Mouse (Mus musculus): ENCODE results near the gene Tesc. TPM values are rescaled to one million over a fixed set of nuclear protein-coding genes. Genes with fewer than 3 reads are reported as not detected.

Gene Tesc
- polyA plus RNA-seq, 1 experiment from 2014 or later = 3.3 TPM

DNA sequence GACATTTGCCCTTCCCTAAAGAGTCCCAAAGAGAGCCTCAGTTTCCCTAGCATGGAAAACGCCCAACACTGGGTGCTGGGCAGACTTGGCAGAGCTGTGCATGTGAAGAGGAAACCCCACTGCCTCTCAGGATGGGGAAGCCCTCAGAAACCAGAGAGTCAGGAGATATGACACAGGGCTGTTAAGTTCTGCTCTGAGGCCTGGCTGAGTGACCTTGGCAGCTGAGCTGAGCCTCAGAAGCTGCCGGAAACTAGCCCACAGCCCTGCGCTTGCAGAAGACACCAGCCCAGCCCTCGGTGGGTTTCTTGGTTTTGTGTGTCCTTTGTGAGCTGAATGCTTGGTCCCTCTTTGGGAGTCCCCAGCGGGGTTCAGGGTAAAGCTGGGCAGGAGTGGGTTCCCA lies 21.4 kb downstream of the Tesc start:
- ATAC-seq = no peak

DNA sequence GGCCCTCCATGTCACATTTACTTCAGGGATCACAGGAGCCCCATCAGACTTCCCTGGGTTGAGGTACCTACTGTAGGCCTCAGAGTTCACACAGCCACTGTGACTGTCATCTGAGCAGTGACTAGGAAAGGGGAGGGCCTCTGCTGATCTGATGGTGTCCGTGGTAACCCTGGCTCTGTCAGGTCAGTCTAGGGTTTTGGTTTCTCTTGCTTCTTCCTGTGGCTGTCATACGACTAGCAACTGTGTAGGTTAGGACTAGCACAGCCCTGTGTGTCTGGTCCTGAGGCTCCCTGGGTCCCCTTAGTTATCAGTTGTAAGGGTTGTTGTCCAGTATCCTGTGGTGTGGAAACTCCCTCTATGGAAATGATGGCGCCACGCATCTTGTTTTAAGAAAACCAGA lies 23.2 kb downstream of the Tesc start:
- H3K9me3 ChIP-seq = no peaks in the 10 kb centered on the region
- no peak overlapping the region for H3K9ac ChIP-seq
- no peak overlapping the region for H3K27ac ChIP-seq
- H3K4me3 ChIP-seq (replicated peaks) = no peak overlapping the region
- no peaks in the 10 kb centered on the region for H3K27me3 ChIP-seq (replicated peaks)
- no peak for ATAC-seq
- 82% methylated on average over 4 of the region's 4 CpGs for WGBS
- H3K4me2 ChIP-seq (replicated peaks) = no peak overlapping the region
- H3K4me1 ChIP-seq (replicated peaks) = no peaks in the 10 kb centered on the region
- H3K36me3 ChIP-seq = no peaks in the 10 kb centered on the region

More for the DNA sequence above, 21.4 kb downstream of the Tesc start:
- Histone ChIP-seq H3K4me2 (replicated peaks) (no peak overlapping the region), H3K27ac (no peak overlapping the region), H3K9ac (no peak overlapping the region), H3K36me3 (no peaks in the 10 kb centered on the region), H3K9me3 (no peaks in the 10 kb centered on the region), H3K27me3 (replicated peaks) (no peaks in the 10 kb centered on the region), H3K4me1 (replicated peaks) (no peaks in the 10 kb centered on the region), H3K4me3 (replicated peaks) (no peak overlapping the region)
- 77% methylated on average over 5 of the region's 5 CpGs for WGBS

DNA sequence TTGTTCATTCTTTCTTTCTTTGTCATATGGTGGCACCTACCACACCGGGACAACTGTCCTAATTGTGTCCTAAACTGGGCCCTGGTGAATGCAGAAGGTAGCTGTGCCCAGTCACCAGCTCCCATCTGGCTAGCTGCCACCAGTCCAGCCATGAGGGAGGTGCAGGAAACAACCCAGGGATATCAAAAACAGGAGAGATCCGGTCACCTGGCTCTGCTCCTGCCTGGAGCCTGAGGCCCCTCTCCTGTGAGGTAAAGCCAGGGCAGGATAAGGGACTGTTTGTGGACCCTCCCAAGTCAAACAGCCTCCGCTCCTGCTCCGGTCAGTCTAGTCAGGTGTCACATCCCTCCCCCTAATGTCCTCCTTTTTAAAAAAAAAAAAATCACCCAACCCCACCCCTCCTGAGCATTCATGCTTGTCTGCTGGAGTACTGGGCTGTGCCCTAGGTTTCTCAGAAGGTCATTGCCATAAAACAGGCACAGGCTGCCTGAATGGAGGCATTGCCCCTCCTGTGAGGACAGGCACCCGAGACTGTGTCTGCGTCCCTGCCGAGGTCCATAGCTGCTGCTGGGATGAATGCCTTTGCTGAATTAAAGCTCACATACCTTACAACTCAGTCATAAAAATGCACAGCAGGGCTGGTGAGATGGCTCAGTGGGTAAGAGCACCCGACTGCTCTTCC lies 24.6 kb downstream of the Tesc start:
- Histone ChIP-seq H3K4me1 (replicated peaks) (no peaks in the 10 kb centered on the region), H3K4me3 (replicated peaks) (no peak overlapping the region), H3K4me2 (replicated peaks) (no peak overlapping the region), H3K27ac (no peak overlapping the region), H3K9me3 (no peaks in the 10 kb centered on the region), H3K36me3 (no peaks in the 10 kb centered on the region), H3K27me3 (replicated peaks) (no peaks in the 10 kb centered on the region), H3K9ac (no peak overlapping the region)
- WGBS = 52% methylated on average over 8 of the region's 8 CpGs
- peak; percentile 39; the same call in 1 of the 2 replicates for ATAC-seq

DNA sequence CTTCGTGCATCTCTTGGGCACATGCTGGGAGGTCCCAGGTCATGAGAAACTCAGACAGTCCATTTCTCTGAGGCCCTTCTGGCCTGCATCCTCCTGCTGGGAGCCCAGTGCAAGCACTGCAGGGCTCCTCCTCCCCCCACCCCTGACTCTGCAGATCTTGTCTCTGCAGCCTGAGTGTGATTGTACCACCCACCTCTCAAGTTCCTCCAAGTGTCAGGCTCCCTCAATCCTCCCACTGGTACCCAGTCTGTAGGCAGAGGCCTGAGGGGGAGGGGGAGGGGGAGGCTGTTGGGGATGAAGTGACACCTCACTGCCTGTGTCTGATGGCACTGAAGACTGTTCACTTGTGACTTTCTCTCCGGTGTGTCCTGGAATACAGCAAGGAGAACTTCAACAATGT lies 25.7 kb downstream of the Tesc start:
- H3K4me2 ChIP-seq (replicated peaks) = no peak overlapping the region
- no peaks in the 10 kb centered on the region for H3K4me1 ChIP-seq (replicated peaks)
- H3K36me3 ChIP-seq = no peaks in the 10 kb centered on the region
- WGBS = 84% methylated on average over 2 of the region's 2 CpGs
- no peak overlapping the region for H3K27ac ChIP-seq
- H3K9me3 ChIP-seq = no peaks in the 10 kb centered on the region
- ATAC-seq = no peak
- H3K27me3 ChIP-seq (replicated peaks) = no peaks in the 10 kb centered on the region
- no peak overlapping the region for H3K4me3 ChIP-seq (replicated peaks)
- H3K9ac ChIP-seq = no peak overlapping the region

DNA sequence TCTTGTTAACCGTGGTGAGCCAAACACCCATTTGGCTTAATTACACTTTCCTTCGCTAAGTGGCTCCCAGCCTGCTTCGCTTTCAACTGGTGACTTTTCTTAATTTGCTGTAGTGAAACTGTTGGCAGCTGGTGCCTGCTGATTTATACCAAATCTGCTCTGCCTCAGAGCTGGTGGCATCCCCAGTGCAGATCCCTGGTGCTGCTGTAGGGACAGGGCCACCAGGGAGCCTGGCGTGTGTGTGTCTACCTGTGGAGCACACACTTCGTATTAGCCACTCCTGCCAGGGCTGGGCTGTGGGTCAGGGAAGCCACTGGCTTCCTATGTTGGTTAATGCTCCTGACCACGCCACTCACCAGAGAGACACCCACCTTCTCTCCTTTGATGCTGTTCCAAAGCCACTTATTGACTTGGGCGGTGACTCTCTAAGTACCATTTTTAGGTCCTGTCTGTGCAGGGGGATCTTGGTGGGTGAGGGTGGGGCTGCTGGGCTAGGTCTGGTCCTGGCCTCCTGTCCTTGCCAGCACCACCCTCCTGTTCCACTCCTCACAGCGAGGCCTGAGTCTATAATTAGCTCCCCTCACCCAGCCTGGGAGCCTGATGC lies 30.1 kb downstream of the Tesc start:
- H3K9ac ChIP-seq = no peak overlapping the region
- no peak for ATAC-seq
- no peaks in the 10 kb centered on the region for H3K9me3 ChIP-seq
- no peak overlapping the region for H3K4me3 ChIP-seq (replicated peaks)
- no peak overlapping the region for H3K27ac ChIP-seq
- no peaks in the 10 kb centered on the region for H3K4me1 ChIP-seq (replicated peaks)
- WGBS = 50% methylated on average over 8 of the region's 8 CpGs
- no peaks in the 10 kb centered on the region for H3K36me3 ChIP-seq
- no peaks in the 10 kb centered on the region for H3K27me3 ChIP-seq (replicated peaks)
- no peak overlapping the region for H3K4me2 ChIP-seq (replicated peaks)

DNA sequence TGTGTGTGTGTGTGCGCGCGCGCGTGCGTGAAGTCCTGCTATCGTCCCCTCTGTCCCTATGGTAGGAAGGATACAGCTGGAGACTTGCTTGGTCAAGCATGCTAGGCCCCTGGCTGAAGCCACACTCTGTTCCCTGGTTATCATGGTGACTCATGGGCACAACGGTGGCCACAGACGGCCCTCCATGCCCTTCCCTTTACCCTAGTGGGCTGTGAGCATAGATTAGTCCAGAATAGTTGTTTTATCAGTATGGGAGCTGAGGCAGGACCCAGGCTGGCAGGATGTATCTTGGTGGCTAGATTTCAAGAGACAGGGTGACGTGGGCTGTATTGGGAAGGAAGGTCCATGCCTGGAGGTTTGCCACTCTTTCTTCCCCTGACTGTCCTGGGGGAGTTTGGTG lies 31.3 kb downstream of the Tesc start:
- Histone ChIP-seq H3K27ac (no peak overlapping the region), H3K4me3 (replicated peaks) (no peak overlapping the region), H3K27me3 (replicated peaks) (no peaks in the 10 kb centered on the region), H3K4me1 (replicated peaks) (no peaks in the 10 kb centered on the region), H3K9me3 (no peaks in the 10 kb centered on the region), H3K9ac (no peak overlapping the region), H3K4me2 (replicated peaks) (no peak overlapping the region), H3K36me3 (no peaks in the 10 kb centered on the region)
- no peak for ATAC-seq
- 86% methylated on average over 10 of the region's 10 CpGs for WGBS

DNA sequence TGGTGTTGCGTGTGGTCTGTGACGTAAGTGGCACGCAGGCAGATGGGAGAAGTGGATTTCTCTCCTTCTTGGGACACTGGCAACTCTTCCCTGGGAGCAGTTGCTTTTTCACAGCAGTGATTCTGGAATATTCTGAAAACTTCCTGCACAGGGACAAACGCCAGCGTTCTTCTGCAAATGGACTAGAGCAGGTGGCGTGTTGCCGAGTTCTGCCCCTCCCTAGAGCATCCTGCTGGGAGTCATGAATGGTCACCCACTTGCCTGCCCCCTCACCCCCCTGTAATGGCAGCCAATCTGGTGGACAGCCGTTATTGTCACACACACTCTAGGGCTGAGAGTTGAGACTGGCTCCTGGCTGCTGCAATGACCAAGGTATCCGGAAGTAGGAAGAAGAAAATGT lies 32.1 kb downstream of the Tesc start:
- 84% methylated on average over 9 of the region's 9 CpGs for WGBS
- H3K27ac ChIP-seq = no peak overlapping the region
- H3K4me2 ChIP-seq (replicated peaks) = no peak overlapping the region
- no peaks in the 10 kb centered on the region for H3K9me3 ChIP-seq
- no peak overlapping the region for H3K9ac ChIP-seq
- H3K4me3 ChIP-seq (replicated peaks) = no peak overlapping the region
- no peaks in the 10 kb centered on the region for H3K4me1 ChIP-seq (replicated peaks)
- H3K27me3 ChIP-seq (replicated peaks) = no peaks in the 10 kb centered on the region
- H3K36me3 ChIP-seq = no peaks in the 10 kb centered on the region
- no peak for ATAC-seq

DNA sequence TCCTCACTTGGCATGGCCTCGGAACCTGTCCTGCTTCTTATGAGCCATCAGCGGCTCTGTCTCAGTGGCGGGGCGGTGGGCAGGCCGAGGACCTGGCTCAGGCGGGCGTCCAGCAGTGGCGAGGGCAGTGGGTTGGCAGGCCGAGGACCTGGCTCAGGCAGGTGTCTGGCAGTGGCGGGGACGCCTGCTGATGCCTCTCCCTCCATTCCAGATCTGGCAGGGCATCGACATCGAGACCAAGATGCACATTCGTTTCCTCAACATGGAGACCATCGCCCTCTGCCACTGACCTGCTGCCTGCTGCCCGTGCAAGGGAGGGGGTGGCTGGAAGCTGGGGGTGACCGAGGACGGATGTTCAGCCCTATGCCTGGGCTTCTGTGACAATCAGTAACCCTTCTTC lies 33.8 kb downstream of the Tesc start:
- no peaks in the 10 kb centered on the region for H3K27me3 ChIP-seq (replicated peaks)
- no peak overlapping the region for H3K27ac ChIP-seq
- 93% methylated on average over 18 of the region's 18 CpGs for WGBS
- peaks cover 3% of the 10 kb centered on the region for H3K36me3 ChIP-seq
- no peaks in the 10 kb centered on the region; the same call in none of the 2 replicates for H3K4me1 ChIP-seq (replicated peaks)
- no peak overlapping the region for H3K4me2 ChIP-seq (replicated peaks)
- no peak overlapping the region for H3K9ac ChIP-seq
- ATAC-seq = no peak
- H3K4me3 ChIP-seq (replicated peaks) = no peak overlapping the region
- H3K9me3 ChIP-seq = no peaks in the 10 kb centered on the region

DNA sequence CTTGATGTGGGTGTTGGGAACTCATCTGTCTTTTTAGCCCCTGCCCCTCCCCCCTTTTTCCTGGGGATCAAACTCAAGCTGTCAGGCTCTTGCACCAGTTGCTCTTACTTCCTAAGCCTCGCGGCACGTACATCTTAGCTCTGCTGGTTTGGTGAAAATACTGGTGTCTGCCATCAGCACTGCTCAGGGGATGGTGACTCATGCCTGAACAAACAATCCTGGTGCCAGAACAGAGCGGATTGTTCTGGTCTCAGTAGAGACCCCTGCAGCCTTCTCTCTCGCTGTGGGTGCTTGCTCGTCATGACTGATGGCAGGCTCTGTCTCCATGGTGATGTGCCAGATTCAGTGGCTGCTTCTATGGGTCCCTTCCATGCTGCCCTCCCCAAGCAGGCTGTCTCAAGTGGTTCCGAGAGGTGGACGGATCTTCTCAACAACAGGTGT lies 35.7 kb downstream of the Tesc start:
- WGBS = 58% methylated on average over 8 of the region's 8 CpGs
- H3K27ac ChIP-seq = no peak overlapping the region

DNA sequence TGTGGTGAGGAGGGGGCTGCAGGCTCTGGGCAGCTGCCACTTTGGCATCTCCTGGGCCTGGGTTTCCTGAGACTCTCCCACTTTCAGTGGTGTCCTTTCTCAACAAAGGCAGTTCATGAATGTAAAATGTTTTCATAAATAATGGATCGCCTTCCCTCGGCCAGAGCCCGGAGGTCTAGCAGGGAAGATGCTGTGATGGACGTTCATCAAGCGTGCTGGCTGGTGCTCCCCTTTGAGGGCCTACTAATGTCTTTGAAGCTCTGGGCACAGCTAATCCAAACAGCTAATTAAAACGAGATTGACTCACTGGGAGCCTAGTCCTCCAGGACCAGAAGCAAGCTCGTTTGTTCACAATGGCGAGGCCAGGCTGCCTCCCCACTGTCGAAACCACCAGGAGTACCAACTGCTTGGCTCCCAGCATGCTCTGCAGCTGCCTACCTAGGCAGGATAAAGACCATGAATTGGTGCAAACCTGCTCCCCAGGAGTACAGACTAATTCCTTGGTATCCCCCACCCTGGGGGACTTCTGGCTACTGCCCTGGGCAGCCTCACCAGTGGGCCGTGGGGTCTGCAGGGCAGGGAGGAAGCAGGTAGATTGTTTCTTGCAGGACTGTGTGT lies 36.9 kb downstream of the Tesc start:
- no peaks in the 10 kb centered on the region for H3K27me3 ChIP-seq (replicated peaks)
- 62% methylated on average over 10 of the region's 10 CpGs for WGBS
- H3K36me3 ChIP-seq = peaks cover 3% of the 10 kb centered on the region
- no peaks in the 10 kb centered on the region; the same call in none of the 2 replicates for H3K4me1 ChIP-seq (replicated peaks)
- no peak overlapping the region for H3K4me3 ChIP-seq (replicated peaks)
- no peak overlapping the region for H3K27ac ChIP-seq
- H3K4me2 ChIP-seq (replicated peaks) = no peak overlapping the region
- ATAC-seq = no peak
- H3K9ac ChIP-seq = no peak overlapping the region
- H3K9me3 ChIP-seq = no peaks in the 10 kb centered on the region

More for the DNA sequence above, 35.7 kb downstream of the Tesc start:
- Histone ChIP-seq H3K4me2 (replicated peaks) (no peak overlapping the region), H3K9me3 (no peaks in the 10 kb centered on the region), H3K4me1 (replicated peaks) (no peaks in the 10 kb centered on the region; the same call in none of the 2 replicates), H3K4me3 (replicated peaks) (no peak overlapping the region), H3K36me3 (peaks cover 3% of the 10 kb centered on the region), H3K27me3 (replicated peaks) (no peaks in the 10 kb centered on the region), H3K9ac (no peak overlapping the region)
- no peak for ATAC-seq

DNA sequence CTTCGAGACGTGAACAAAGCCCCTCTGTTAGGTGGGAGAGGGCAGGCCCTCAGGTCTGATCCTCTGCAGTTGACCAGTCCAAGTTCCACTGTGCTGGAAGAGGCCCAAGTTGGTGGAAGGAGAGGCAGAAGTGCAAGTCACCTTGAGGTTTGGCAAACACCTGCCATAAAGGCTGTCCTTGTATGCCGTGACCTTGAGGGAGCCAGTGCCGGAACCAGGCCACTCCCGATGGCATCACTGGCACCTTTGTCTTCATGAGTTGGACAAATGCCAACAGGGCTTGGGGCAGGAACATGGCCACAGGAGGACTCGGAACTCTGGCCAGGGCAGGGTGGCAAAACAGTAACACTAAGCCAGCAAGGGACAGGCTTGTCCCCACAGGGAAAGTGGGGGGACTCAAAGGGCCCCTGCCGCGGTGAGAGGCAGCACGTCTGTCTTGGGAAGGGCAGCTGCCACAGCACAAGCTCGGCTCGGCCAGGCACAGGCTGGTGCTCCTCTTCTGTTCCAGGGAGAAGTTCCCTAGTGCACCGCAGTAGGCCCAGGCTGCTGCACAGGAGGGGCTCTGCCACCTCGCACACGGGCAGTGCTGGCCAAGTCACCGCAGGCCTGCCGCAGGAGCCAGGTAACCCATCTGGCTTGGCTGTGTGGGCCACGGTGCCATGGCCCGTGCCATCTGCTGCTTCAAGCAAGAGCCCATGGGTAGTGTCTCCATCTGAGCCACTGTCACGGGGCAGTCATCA lies 38.1 kb downstream of the Tesc start:
- WGBS = 81% methylated on average over 19 of the region's 19 CpGs
- peaks cover 3% of the 10 kb centered on the region for H3K36me3 ChIP-seq
- no peaks in the 10 kb centered on the region; the same call in none of the 2 replicates for H3K4me1 ChIP-seq (replicated peaks)
- H3K9ac ChIP-seq = no peak overlapping the region
- no peak for ATAC-seq
- no peak overlapping the region for H3K4me2 ChIP-seq (replicated peaks)
- H3K27ac ChIP-seq = no peak overlapping the region
- no peak overlapping the region for H3K4me3 ChIP-seq (replicated peaks)
- H3K27me3 ChIP-seq (replicated peaks) = no peaks in the 10 kb centered on the region
- no peaks in the 10 kb centered on the region for H3K9me3 ChIP-seq

DNA sequence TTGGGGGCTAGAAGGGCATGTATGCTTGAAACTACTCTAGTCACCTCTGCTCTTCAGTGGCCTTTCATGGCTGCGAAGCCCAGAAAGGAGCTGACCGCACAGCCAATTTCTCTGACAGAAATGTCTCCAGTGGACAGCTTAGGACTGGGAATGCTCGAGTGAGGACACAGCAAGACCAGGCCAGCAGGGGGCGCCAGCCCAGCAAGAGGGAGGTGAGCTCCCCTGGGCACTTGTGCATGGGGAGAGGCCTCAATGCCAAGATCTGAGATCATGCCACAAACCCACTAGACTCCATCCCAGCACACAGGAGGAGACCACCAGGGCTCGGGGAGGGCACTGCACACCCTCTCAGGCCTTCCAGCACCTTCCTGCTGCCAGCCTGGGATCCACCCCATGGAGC lies 39.3 kb downstream of the Tesc start:
- Histone ChIP-seq H3K9ac (no peak overlapping the region), H3K36me3 (peaks cover 3% of the 10 kb centered on the region), H3K4me1 (replicated peaks) (no peaks in the 10 kb centered on the region; the same call in none of the 2 replicates), H3K4me3 (replicated peaks) (no peak overlapping the region), H3K27ac (no peak overlapping the region), H3K4me2 (replicated peaks) (no peak overlapping the region), H3K9me3 (no peaks in the 10 kb centered on the region), H3K27me3 (replicated peaks) (no peaks in the 10 kb centered on the region)
- WGBS = 65% methylated on average over 5 of the region's 5 CpGs
- no peak for ATAC-seq

Data from intestine, embryonic 15.5 days (tissue).